Comparison of ENCODE assay signal across 26 mouse cellular contexts in genomic region chrX:139796037-139796436, GRCm38 (mm10). TPM values are rescaled to one million over a fixed set of nuclear protein-coding genes. Genes with fewer than 3 reads are reported as not detected.
DNase-seq lines count a peak whose midpoint lies in the region; ATAC-seq and TF ChIP-seq lines count a peak whose summit lies in the region.
"Had no signal": no experiment of that assay in that cellular context is flagged by ENCODE, and none has a peak within 500 bp of the region (broad histone marks: within the 10 kb centered on the region; RNA-seq: fewer than 3 reads in every experiment).

No protein-coding gene starts in this region.

- TF ChIP-seq POLR2A in MEL (IDR thresholded peaks at IDR 0.05; ENCODE audit: control insufficient read depth in 1 of 2, insufficient read depth in 1 of 2, low read depth in 1 of 2, low read length in 2 of 2, poor library complexity in 1 of 2) = no peak

- H3K27me3 ChIP-seq in MEL (ENCODE audit: control insufficient read depth in 1 of 2, insufficient read depth in 2 of 2, low read length in 2 of 2) = no peaks in the 10 kb centered on the region
- H3K27me3 ChIP-seq in forebrain, embryonic 11.5 days (ENCODE audit: control insufficient read depth, insufficient read depth, low read length) = no peaks in the 10 kb centered on the region; the same call in 1 of the 2 replicates
- peaks cover 85% of the 10 kb centered on the region for H3K27me3 ChIP-seq in midbrain, embryonic 10.5 days (ENCODE audit: low read depth, poor library complexity, severe bottlenecking)
- H3K27me3 ChIP-seq: CH12.LX had no signal

- WGBS in forebrain, embryonic 11.5 days = 86% methylated on average over 6 of the region's 6 CpGs
- 84% methylated on average over 6 of the region's 6 CpGs for WGBS in midbrain, embryonic 10.5 days

- peaks cover 9 to 32% of the 10 kb centered on the region in 2 experiments for H3K4me1 ChIP-seq in MEL (ENCODE audit: control insufficient read depth in 1 of 2, insufficient read depth in 2 of 2, low read length in 2 of 2)
- no peaks in the 10 kb centered on the region for H3K4me1 ChIP-seq in forebrain, embryonic 11.5 days (replicated peaks; ENCODE audit: control insufficient read depth, insufficient read depth, low read length)
- no peaks in the 10 kb centered on the region for H3K4me1 ChIP-seq in midbrain, embryonic 10.5 days

- no peaks in the 10 kb centered on the region for H3K9me3 ChIP-seq in MEL (replicated peaks; ENCODE audit: insufficient read depth, low read length)
- H3K9me3 ChIP-seq in forebrain, embryonic 11.5 days (ENCODE audit: control insufficient read depth, low read length) = no peaks in the 10 kb centered on the region
- H3K9me3 ChIP-seq in midbrain, embryonic 10.5 days (replicated peaks) = no peaks in the 10 kb centered on the region
- H3K9me3 ChIP-seq: G1E had no signal

- no peak for TF ChIP-seq RAD21 in MEL (IDR thresholded peaks at IDR 0.05; ENCODE audit: low read depth, low read length)

- H3K79me2 ChIP-seq in MEL (ENCODE audit: control insufficient read depth, insufficient read depth, low read length, poor library complexity) = no peaks in the 10 kb centered on the region

- H3K4me2 ChIP-seq in forebrain, embryonic 11.5 days (ENCODE audit: low read depth, low read length, severe bottlenecking) = no peak overlapping the region

- peaks cover 0 to 27% of the 10 kb centered on the region in 2 experiments; a peak in 2 of 4 replicates for H3K36me3 ChIP-seq in MEL (ENCODE audit: control insufficient read depth in 1 of 2, insufficient read depth in 2 of 2, low read length in 2 of 2)
- H3K36me3 ChIP-seq in forebrain, embryonic 11.5 days (ENCODE audit: control insufficient read depth, insufficient read depth, low read length) = no peaks in the 10 kb centered on the region
- H3K36me3 ChIP-seq in midbrain, embryonic 10.5 days = no peaks in the 10 kb centered on the region
- H3K36me3 ChIP-seq: G1E had no signal

- no peak for TF ChIP-seq CTCF in MEL (IDR thresholded peaks at IDR 0.05 in 2 of 3, conservative IDR thresholded peaks at IDR 0.05 in 1 of 3; ENCODE audit: control insufficient read depth in 1 of 3, insufficient read depth in 1 of 3, low read depth in 2 of 3, low read length in 3 of 3, poor library complexity in 1 of 3, severe bottlenecking in 1 of 3)

- intact Hi-C loops in gastrocnemius, postnatal 14 days (cut with DNase I; ENCODE audit: low total_unique reads) = no loop called here

- no peak overlapping the region for H3K9ac ChIP-seq in MEL (ENCODE audit: control insufficient read depth, low read depth, low read length, poor library complexity, severe bottlenecking)
- H3K9ac ChIP-seq in forebrain, embryonic 11.5 days (ENCODE audit: low read length) = no peak overlapping the region

- TF ChIP-seq EP300 in MEL (IDR thresholded peaks at IDR 0.05; ENCODE audit: low read depth in 1 of 2, low read length in 2 of 2) = peak; percentile 30 to 65; a peak in 3 of 4 replicates

- peak; percentile 68 for DNase-seq in MEL (ENCODE audit: low read depth, low spot score)
- no peak for DNase-seq in MN1 (ENCODE audit: low spot score)
- DNase-seq in forebrain, embryonic 11.5 days (ENCODE audit: low spot score) = no peak
- no peak for DNase-seq in gastrocnemius, postnatal 14 days
- no peak for DNase-seq in midbrain, embryonic 10.5 days (ENCODE audit: low spot score)
- DNase-seq: adrenal gland, adult 2 months; adrenal gland, adult 8-10 months; adrenal gland, postnatal 10 days; adrenal gland, postnatal 14 days; adrenal gland, postnatal 25 days; adrenal gland, postnatal 36 days; B cell, adult 2 months; cerebellum, adult 11 months; cerebellum, adult 11-12 months; cerebellum, adult 18-20 months; cerebellum, adult 2 months had no signal

- ATAC-seq in common myeloid progenitor, adult 5-6 weeks (replicated peaks; ENCODE audit: low read depth, poor library complexity, severe bottlenecking) = 0 out of 2 replicates have a peak, but pooled peaks have one; percentile 47
- ATAC-seq in megakaryocyte progenitor cell, adult 5-6 weeks (replicated peaks; ENCODE audit: poor library complexity) = peak; percentile 41
- peak; percentile 43; the same call in 1 of the 2 replicates for ATAC-seq in megakaryocyte-erythroid progenitor cell, adult 5-6 weeks (replicated peaks; ENCODE audit: low FRiP score, low TSS enrichment, poor library complexity, severe bottlenecking)
- ATAC-seq in forebrain, embryonic 11.5 days (replicated peaks; ENCODE audit: low FRiP score) = no peak
- ATAC-seq: activated CD4-positive, CD25-positive, alpha-beta regulatory T cell, adult 4 months; CD4-positive, CD25-positive, alpha-beta regulatory T cell, adult 4 months; Patski had no signal

- H3K27ac ChIP-seq in MEL (ENCODE audit: control insufficient read depth, low read depth, low read length) = no peak overlapping the region
- H3K27ac ChIP-seq in forebrain, embryonic 11.5 days (ENCODE audit: low read depth, low read length) = no peak overlapping the region
- no peak overlapping the region for H3K27ac ChIP-seq in midbrain, embryonic 10.5 days (replicated peaks)

- no peak overlapping the region for H3K4me3 ChIP-seq in MEL (ENCODE audit: control insufficient read depth in 1 of 2, insufficient read depth in 1 of 2, low read depth in 2 of 2, low read length in 2 of 2)
- H3K4me3 ChIP-seq in forebrain, embryonic 11.5 days (ENCODE audit: low read depth, low read length) = no peak overlapping the region
- H3K4me3 ChIP-seq in midbrain, embryonic 10.5 days = no peak overlapping the region

TF ChIP-seq in MEL, 35 proteins besides CTCF, POLR2A, EP300 and RAD21 (continues in another document):
- TF ChIP-seq HCFC1 (IDR thresholded peaks at IDR 0.05; ENCODE audit: low read depth, low read length) (0 out of 2 replicates have a peak, but pooled peaks have one; percentile 29), CHD2 (IDR thresholded peaks at IDR 0.05; ENCODE audit: low read length) (no peak), SIN3A (IDR thresholded peaks at IDR 0.05; ENCODE audit: low read length) (no peak), MYB (IDR thresholded peaks at IDR 0.05; ENCODE audit: low read depth, low read length) (no peak), ELF1 (IDR thresholded peaks at IDR 0.05; ENCODE audit: low read depth, low read length) (no peak), GABPA (IDR thresholded peaks at IDR 0.05; ENCODE audit: low read depth, low read length) (no peak), POLR2AphosphoS5 (IDR thresholded peaks at IDR 0.05; ENCODE audit: borderline replicate concordance, low read depth, low read length) (no peak), USF2 (IDR thresholded peaks at IDR 0.05; ENCODE audit: borderline replicate concordance in 1 of 2, insufficient read depth in 1 of 2, low read depth in 1 of 2, low read length in 2 of 2) (no peak), POLR2AphosphoS2 (IDR thresholded peaks at IDR 0.05; ENCODE audit: low read length) (no peak), ZNF384 (IDR thresholded peaks at IDR 0.05; ENCODE audit: low read depth, low read length) (no peak), RCOR1 (IDR thresholded peaks at IDR 0.05; ENCODE audit: low read depth, low read length) (peak; percentile 86), MAZ (IDR thresholded peaks at IDR 0.05; ENCODE audit: low read depth, low read length) (no peak), GATA1 (IDR thresholded peaks at IDR 0.05; ENCODE audit: low read depth, low read length) (peak; percentile 65), NRF1 (IDR thresholded peaks at IDR 0.05; ENCODE audit: insufficient read depth, low read depth, low read length, poor library complexity, severe bottlenecking) (no peak), MAX (IDR thresholded peaks at IDR 0.05; ENCODE audit: low read length) (no peak), NELFE (IDR thresholded peaks at IDR 0.05; ENCODE audit: low read depth, low read length) (no peak), ZKSCAN1 (IDR thresholded peaks at IDR 0.05; ENCODE audit: low read depth, low read length) (no peak), CHD1 (IDR thresholded peaks at IDR 0.05; ENCODE audit: low read depth, low read length) (no peak), E2F4 (IDR thresholded peaks at IDR 0.05; ENCODE audit: borderline replicate concordance, low read depth, low read length) (no peak), SMC3 (IDR thresholded peaks at IDR 0.05; ENCODE audit: low read depth, low read length) (no peak), BHLHE40 (IDR thresholded peaks at IDR 0.05; ENCODE audit: borderline replicate concordance, low read depth, low read length) (0 out of 2 replicates have a peak, but pooled peaks have one; percentile 13), TCF12 (IDR thresholded peaks at IDR 0.05; ENCODE audit: low read depth, low read length) (peak; percentile 32; the same call in 1 of the 2 replicates), KAT2A (conservative IDR thresholded peaks at IDR 0.05; ENCODE audit: low read depth, low read length) (no peak)

RNA-seq across cellular contexts. Expression of gene Cldn2, which starts 4.6 kb away (rescaled TPM):
- total RNA-seq in MEL (2012; rRNA removed) = not detected in 2 replicates
- polyA plus RNA-seq in MEL (2012; ENCODE audit: insufficient read depth in 1 of 2, insufficient read length in 2 of 2, low read depth in 1 of 2, low replicate concordance in 2 of 2, missing spikeins in 1 of 2) = not detected
- not detected in 2 replicates for total RNA-seq in common myeloid progenitor, adult 5-6 weeks (2017)
- not detected in 2 replicates for total RNA-seq in megakaryocyte progenitor cell, adult 5-6 weeks (2015)
- not detected in 2 replicates for total RNA-seq in megakaryocyte progenitor cell, adult 5-6 weeks (2017)
- not detected in 2 replicates for total RNA-seq in megakaryocyte-erythroid progenitor cell, adult 5-6 weeks (2014; fragmentation: Nextera tagmentation)
- total RNA-seq in megakaryocyte-erythroid progenitor cell, adult 5-6 weeks (2017) = not detected in 2 replicates
- polyA plus RNA-seq in forebrain, embryonic 11.5 days (2014; fragmentation: Nextera tagmentation; extraction: Ambion mirVana) = 0.05 TPM in 1 of 2 replicates, not detected in the other
- under 1 TPM; 0.16 to 0.18 TPM for total RNA-seq in gastrocnemius, postnatal 14 days (2021)
- polyA plus RNA-seq in midbrain, embryonic 10.5 days (2016; fragmentation: Nextera tagmentation; extraction: Ambion mirVana) = 0.11 and 0.15 TPM in 2 replicates
- total RNA-seq: adrenal gland, postnatal 25 days; CH12.LX had no signal
- polyA plus RNA-seq: activated CD4-positive, CD25-positive, alpha-beta regulatory T cell, adult 4 months; adrenal gland, adult 2 months; C2C12; CD4-positive, CD25-positive, alpha-beta regulatory T cell, adult 4 months had no signal

RNA-seq across cellular contexts. Expression of gene Ripply1, which starts 13.9 kb away (rescaled TPM):
- total RNA-seq in MEL (2012; rRNA removed) = not detected in 2 replicates
- polyA plus RNA-seq in MEL (2012; ENCODE audit: insufficient read depth in 1 of 2, insufficient read length in 2 of 2, low read depth in 1 of 2, low replicate concordance in 2 of 2, missing spikeins in 1 of 2) = not detected
- not detected in 2 replicates for total RNA-seq in common myeloid progenitor, adult 5-6 weeks (2017)
- not detected in 2 replicates for total RNA-seq in megakaryocyte progenitor cell, adult 5-6 weeks (2015)
- not detected in 2 replicates for total RNA-seq in megakaryocyte progenitor cell, adult 5-6 weeks (2017)
- total RNA-seq in megakaryocyte-erythroid progenitor cell, adult 5-6 weeks (2014; fragmentation: Nextera tagmentation) = not detected in 2 replicates
- not detected in 2 replicates for total RNA-seq in megakaryocyte-erythroid progenitor cell, adult 5-6 weeks (2017)
- not detected in 2 replicates for polyA plus RNA-seq in forebrain, embryonic 11.5 days (2014; fragmentation: Nextera tagmentation; extraction: Ambion mirVana)
- total RNA-seq in gastrocnemius, postnatal 14 days (2021) = under 1 TPM; 0.40 to 0.62 TPM
- 0.68 and 1.1 TPM in 2 replicates for polyA plus RNA-seq in midbrain, embryonic 10.5 days (2016; fragmentation: Nextera tagmentation; extraction: Ambion mirVana)
- total RNA-seq: adrenal gland, adult 18-20 months; adrenal gland, adult 2 months; adrenal gland, adult 8-10 months; adrenal gland, postnatal 10 days; adrenal gland, postnatal 14 days; adrenal gland, postnatal 25 days; adrenal gland, postnatal 36 days; CH12.LX; G1E had no signal
- polyA plus RNA-seq: activated CD4-positive, CD25-positive, alpha-beta regulatory T cell, adult 4 months; adrenal gland, adult 2 months; C2C12; CD4-positive, CD25-positive, alpha-beta regulatory T cell, adult 4 months had no signal
